Mouse (Mus musculus) c-Kit-negative CD71-positive TER-119-positive erythroid progenitor cells, embryonic 14.5 days (primary cell): Measurements from ENCODE around the gene R3hcc1l.
A peak's percentile ranks its signal among the peaks of the same experiment; 100 is the strongest.

Experiments
- DNase-seq: peaks from one replicate; pipeline ENCODE4 v3.0.0-alpha.2; 2013; ENCODE audit warnings: low read depth, low spot score

Gene R3hcc1l

DNA sequence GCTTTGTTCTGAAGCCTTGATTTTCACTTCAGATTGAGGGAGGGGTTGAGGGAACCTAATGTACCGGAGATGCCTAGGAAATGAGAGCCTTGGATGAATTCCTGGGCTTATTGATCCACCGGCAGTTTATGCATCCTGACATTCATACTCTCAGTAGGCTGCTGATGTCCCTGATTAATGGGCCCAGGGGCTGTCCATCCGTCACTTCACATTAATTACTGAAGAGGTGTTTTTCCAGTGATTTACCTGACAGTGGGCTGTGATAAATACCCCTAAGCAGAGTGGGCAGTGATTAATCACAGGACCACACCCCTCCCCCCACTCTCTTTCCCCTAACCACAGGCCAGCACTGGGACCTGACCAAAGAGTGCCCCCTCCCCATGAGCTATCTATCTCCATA lies 22.1 kb downstream of the R3hcc1l start:
- DNase-seq, result no peak

DNA sequence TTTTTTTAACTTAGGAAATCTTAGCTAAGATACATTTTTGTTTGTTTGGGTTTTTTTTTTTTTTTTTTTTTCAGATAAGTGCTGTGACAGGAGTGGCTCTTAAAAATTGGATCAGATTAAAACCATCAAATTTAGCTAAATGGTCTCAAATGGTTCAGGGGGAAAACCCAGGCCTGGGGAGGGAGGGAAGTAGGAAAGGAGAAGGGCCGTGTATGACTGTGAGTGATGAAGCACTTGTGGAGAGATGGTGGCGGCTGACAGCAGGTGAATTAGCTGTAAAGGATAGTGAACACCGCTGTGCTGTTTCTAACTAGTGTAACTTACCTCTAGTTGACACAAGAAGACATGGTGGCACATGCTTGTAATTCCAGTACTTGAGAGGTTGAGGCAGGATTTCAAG lies 40.1 kb downstream of the R3hcc1l start:
- DNase-seq, result no peak

GRCm38 (mm10) chr19:42561991-42562390 lies 43.4 kb downstream of the R3hcc1l start:
- DNase-seq, result no peak

DNA sequence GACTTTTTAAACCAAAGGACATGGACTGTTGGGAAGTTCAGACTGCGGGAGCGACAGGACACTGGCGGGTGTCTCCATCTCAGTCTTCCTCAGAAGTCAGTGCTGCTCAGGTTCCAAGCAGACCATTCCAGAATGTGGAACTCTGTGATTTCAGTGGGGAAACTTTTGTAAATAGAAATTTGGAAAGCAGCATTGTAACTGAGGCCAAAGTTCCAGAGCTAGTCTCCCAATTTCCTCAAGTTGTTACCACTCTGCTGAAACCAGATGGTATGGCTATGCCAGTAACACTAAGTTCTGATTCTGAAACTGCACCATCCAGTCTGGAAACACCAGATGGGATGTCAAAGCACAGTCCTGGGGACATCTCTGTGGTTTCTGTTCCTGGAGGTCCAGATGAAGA lies 44.4 kb downstream of the R3hcc1l start:
- DNase-seq, result no peak

DNA sequence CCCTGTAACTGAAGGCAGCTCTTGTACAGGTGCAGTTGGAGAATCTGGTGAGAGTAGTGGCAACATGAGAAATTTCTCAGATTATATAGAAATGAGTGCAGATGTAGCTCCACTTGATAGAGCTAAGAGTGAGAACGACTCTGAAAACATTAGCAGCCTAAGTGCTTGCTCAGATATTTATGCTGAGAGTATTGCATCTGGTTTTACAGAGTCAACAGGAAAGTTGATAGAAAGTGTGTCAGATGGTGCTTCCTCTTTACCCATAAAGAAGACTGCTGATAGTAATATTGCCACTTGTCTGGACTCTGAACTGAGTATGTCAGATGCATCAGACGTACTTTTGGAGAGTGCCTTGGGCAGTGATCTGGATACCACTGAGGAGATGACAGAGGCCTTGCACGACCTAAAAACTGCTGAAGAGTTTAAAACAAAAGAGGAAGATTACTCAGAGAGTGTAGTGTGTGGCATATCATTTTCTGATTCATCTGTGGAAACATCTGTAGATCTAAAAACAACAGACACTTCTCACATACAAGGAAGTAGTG lies 45.2 kb downstream of the R3hcc1l start:
- DNase-seq, result no peak

DNA sequence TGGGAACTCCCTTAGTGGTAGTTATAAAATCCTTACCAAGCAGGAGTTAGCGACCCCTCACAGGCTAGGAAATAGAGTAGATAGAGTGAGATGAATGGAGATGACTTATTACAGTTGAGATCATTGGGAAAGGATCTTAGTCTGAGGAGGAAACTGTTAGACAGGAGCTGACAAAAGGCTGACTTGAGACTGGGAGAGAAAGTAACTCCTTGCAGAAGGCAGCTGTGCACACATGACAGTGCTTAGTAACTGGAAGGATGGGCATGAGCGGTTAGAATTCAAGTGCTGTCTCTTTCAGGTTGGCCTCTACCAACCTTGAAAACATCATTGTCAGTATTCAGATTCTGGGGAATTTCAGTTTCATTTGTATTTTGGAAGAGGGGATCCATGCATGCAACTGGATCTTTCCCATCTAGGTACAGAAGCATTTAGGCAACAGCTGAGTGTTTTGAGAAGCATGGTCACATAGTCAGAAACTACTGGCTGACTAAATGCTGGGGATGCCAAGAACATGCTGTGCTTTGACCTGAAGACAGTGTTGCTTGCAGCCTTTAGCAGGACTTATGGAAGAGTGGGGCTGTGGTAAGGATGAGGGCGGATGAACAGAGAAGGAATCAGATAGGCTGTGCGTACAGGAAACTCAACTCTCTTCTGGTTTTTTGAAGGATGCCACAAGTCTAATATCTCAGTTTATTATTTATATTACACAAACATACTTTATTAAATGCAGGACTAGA lies 47.9 kb downstream of the R3hcc1l start:
- no peak for DNase-seq

DNA sequence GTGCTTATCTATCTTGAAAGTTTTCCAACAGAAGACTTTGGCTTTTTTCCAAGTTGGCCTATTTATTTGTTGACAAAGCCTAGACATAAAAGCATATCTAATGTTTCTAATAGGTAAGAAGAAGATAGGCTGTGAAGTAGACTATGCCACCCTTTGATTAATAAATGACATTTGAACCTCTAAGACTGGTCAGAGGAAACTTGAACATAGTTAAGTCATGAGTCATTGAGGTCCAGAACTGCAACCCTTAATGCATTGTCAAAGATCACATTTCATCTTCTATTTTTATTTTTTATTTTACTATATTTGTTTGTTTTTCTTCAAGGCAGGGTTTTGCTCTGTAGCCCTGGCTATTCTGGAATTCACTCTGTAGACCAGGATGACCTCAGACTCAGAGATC lies 48.5 kb downstream of the R3hcc1l start:
- DNase-seq, result no peak

GRCm38 (mm10) chr19:42569076-42569475 lies 50.5 kb downstream of the R3hcc1l start:
- no peak for DNase-seq

DNA sequence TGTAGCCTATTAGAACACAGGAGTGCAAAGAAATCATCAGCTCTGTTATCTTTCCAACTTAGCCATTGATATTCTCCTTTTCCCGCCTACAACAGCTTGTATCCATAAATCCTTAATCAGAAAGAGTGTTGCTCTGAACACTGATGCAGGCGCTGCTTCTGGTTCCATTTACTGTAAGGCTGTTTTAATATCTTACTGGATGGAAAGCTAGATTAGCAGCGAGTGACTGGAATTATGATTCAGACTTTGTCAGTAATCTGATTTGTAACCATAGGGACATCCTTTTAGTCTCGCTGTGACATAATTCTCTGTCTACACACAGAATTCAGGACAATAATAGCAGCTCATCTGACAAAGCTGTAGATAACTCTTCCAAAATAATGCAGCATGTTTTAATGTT lies 52.7 kb downstream of the R3hcc1l start:
- DNase-seq, result no peak

DNA sequence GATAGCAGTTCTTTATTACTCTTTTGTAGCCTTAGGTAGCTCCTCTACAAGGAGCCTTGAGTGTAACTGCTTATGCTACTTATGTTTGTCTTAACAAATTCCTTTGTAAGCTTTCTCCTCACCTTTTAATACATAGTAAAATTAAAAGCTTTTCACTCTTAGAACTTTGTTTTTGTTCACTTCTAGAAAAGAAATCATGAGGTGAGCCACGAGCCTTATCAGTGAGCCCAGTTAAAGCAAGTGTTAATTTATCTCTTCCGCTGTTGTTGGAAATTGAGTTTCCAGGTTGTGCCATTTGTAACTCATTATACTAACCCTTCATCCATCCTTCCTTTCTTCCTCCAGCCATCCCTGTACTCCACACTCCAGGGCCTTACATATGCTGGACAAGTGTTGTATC lies 56.8 kb downstream of the R3hcc1l start:
- DNase-seq, result no peak

- no peak for DNase-seq
Measured at GRCm38 (mm10) chr19:42576856-42577255, 58.3 kb downstream of the R3hcc1l start.

GRCm38 (mm10) chr19:42578631-42579030 lies 60.1 kb downstream of the R3hcc1l start:
- DNase-seq, result no peak

DNA sequence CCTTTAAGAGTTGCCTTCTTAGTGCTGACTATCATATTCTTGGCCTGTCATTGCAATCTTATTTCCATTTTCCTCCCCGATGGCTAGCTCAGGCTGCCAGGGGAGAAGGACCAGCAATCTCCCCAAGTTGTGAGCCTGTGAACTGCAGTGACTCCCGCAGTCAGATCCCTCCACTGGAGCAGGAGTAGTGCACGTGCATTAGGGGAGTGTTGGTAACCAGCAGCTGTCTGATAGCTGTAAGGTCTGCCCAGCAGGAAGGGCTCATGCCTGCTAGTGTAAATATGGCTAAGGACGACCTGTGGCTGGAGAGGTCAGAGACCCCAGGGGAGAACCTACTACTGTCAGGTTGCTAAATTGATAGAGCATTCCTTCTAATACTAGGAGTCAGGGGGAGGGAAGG lies 62.1 kb downstream of the R3hcc1l start:
- DNase-seq, result no peak

GRCm38 (mm10) chr19:42582811-42583370 lies 64.3 kb downstream of the R3hcc1l start:
- DNase-seq, result peak; percentile 8

- peak; percentile 13 for DNase-seq
Measured at GRCm38 (mm10) chr19:42583677-42584076, 65.1 kb downstream of the R3hcc1l start.

DNA sequence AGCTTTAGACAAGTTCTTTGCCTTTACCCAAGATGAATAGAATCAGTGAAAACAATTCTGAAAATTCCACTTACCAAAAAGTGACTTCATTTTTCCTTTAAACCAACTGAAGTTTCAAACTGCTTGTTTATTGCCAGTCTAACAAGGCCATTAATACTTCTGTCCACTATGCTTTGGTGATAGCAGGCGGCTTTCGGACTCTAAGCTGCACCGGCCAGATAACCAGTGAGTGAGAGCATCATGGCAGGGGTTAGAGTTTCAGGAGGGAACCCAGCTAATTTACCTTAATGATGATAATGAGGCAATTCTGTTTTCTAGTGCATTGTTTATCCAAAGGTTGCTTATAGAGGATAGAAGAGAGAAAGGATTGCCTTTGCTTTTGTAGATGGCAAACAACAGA lies 65.6 kb downstream of the R3hcc1l start:
- peak; percentile 12 for DNase-seq

- DNase-seq, result no peak
Measured at GRCm38 (mm10) chr19:42587704-42588103, 69.1 kb downstream of the R3hcc1l start.

DNA sequence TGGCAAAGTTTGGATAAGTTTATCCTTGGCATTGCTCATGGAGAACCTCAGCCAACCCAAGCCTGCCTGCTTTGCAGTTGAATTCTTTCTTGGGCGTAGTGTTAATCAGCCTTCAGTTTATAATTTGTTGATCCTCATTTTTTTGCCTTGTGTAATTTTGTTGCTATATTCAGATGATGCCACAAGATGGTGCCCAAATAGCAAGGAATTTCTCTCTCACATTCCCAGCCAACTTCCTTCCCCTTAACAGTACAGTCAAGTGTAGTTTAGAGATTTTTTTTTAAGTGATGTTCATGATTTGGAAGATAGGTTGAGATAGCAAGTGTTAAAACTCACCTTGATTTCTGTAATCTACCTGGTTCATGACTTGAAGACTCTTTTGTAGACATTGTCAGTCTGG lies 70.7 kb downstream of the R3hcc1l start:
- no peak for DNase-seq

GRCm38 (mm10) chr19:42591534-42591933 lies 73.0 kb downstream of the R3hcc1l start:
- no peak for DNase-seq

DNA sequence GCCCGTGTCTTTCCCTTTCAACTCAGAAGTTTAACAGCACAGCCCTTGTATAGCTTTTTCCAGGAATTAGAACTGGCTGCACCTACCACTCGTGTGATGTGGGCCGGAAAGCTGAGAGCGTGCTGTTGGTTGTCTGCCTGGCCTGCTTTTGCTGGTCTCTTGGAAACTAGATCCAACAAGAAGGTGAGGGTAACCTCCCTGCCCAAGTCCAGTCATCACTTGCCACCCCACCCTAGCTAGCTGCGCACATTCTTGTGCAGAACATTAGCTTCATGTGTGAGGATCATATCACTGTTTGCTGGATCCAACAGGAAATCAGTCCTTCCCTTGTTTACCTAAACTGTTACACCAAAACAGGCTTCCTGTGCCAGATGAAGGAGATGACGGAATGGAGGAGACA lies 74.9 kb downstream of the R3hcc1l start:
- no peak for DNase-seq

DNA sequence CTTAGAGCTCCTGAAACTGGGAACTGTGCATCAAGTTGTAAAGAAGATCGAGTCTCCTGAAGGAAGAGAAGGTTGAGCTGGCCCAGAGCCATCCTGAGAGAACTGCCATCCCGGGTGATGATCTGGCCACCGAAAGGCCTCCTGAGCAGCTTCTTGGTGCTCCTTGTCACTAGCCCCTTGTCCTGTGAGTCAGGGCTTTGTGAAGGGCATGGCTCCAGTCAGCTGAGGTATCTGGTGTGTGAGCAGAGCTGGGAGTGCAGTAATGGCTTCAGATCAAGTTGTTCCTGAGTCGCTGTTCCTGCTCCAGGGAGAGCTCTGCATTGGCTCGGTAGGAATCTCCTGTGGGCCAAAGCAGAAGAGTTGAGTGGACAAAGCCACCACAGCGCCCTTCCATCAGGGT lies 76.5 kb downstream of the R3hcc1l start:
- no peak for DNase-seq

GRCm38 (mm10) chr19:42597286-42597685 lies 78.7 kb downstream of the R3hcc1l start:
- no peak for DNase-seq

DNA sequence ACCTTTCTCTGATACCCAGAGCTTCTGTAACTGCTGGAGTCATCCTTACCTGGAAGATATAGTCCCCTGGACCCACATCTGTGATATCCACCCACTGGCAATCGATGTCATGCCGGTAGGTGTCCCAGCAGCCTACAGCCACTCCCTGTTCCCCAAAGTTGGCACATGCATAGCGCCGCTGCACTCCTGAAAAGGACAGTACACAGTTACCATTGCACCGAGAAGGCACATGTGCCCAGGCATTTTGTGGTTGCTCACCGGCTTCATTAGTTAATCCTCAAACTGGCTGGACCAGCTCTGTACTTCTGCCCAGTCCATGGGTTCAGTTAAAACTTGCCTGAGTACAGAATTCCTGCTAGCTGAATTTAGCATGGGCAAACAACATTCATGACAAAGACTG lies 79.3 kb downstream of the R3hcc1l start:
- no peak for DNase-seq
